Mouse (Mus musculus) kidney, adult 2 months (tissue): ENCODE measurements around the gene Otub2.

Experiments
- CTCF ChIP-seq: fragments of 200-500 bp; conservative IDR thresholded peaks from 2 replicates; pipeline ENCODE4 v1.5.1; 2011; ENCODE audit warnings: low read depth, mild to moderate bottlenecking, control low read depth, low read length, moderate library complexity, mixed read lengths; ENCODE audit not compliant: insufficient read depth, insufficient read length
- POLR2A ChIP-seq: fragments of 200-500 bp; IDR thresholded peaks from one replicate; pipeline ENCODE4 v1.6.1; 2011; ENCODE audit warnings: low read depth, low read length, control low read depth

- TF ChIP-seq POLR2A (no peak), CTCF (no peak)
These were observed 32.6 kb upstream of the Otub2 start, which contains the start of gene Asb2 for GRCm38 (mm10) chr12:103355746-103356414.
